22 mouse cellular contexts compared by ENCODE assay signal in genomic region chr4:95877436-95877835, GRCm38 (mm10).
DNase-seq lines count a peak whose midpoint lies in the region; ATAC-seq and TF ChIP-seq lines count a peak whose summit lies in the region.
"Had no signal": no experiment of that assay in that cellular context is flagged by ENCODE, and none has a peak within 500 bp of the region (broad histone marks: within the 10 kb centered on the region; RNA-seq: fewer than 3 reads in every experiment).

No protein-coding gene starts in this region.

- no peak overlapping the region for H3K27ac ChIP-seq in intestine, embryonic 16.5 days (ENCODE audit: low read length)
- no peak overlapping the region for H3K27ac ChIP-seq in intestine, postnatal 0 days (ENCODE audit: low read depth, low read length)
- H3K27ac ChIP-seq in lung, postnatal 0 days (ENCODE audit: low read length) = no peak overlapping the region
- H3K27ac ChIP-seq: embryonic facial prominence, embryonic 15.5 days; forebrain, embryonic 10.5 days; heart, adult 2 months; hindbrain, embryonic 12.5 days had no signal

- H3K9ac ChIP-seq in intestine, embryonic 16.5 days (ENCODE audit: low read depth, low read length) = no peak overlapping the region
- H3K9ac ChIP-seq in intestine, postnatal 0 days (ENCODE audit: low read depth, low read length) = no peak overlapping the region
- no peak overlapping the region for H3K9ac ChIP-seq in lung, postnatal 0 days (replicated peaks; ENCODE audit: low read depth)
- H3K9ac ChIP-seq: embryonic facial prominence, embryonic 15.5 days; hindbrain, embryonic 12.5 days had no signal

- H3K4me3 ChIP-seq in intestine, embryonic 16.5 days (ENCODE audit: low read length) = no peak overlapping the region
- H3K4me3 ChIP-seq in intestine, postnatal 0 days (ENCODE audit: low read depth, low read length) = no peak overlapping the region
- no peak overlapping the region for H3K4me3 ChIP-seq in lung, postnatal 0 days (ENCODE audit: low read depth, low read length)
- H3K4me3 ChIP-seq: embryonic facial prominence, embryonic 15.5 days; erythroblast, embryonic 14.5 days; forebrain, embryonic 10.5 days; heart, adult 2 months; hindbrain, embryonic 12.5 days had no signal

- 70% methylated on average over 4 of the region's 4 CpGs for WGBS in intestine, embryonic 16.5 days
- WGBS in intestine, postnatal 0 days = 39% methylated on average over 4 of the region's 4 CpGs
- 43% methylated on average over 4 of the region's 4 CpGs for WGBS in lung, postnatal 0 days

- peak; percentile 36; the same call in 1 of the 2 replicates for ATAC-seq in intestine, embryonic 16.5 days
- ATAC-seq in intestine, postnatal 0 days = no peak
- ATAC-seq in lung, postnatal 0 days = no peak
- ATAC-seq in frontal cortex, adult (ENCODE audit: low TSS enrichment) = no peak
- ATAC-seq: forebrain, embryonic 14.5 days; hindbrain, embryonic 16.5 days; inflammation-experienced regulatory T-cells, adult 6 months had no signal

- no peak overlapping the region for H3K4me2 ChIP-seq in intestine, embryonic 16.5 days (ENCODE audit: low read depth, low read length)
- no peak overlapping the region for H3K4me2 ChIP-seq in intestine, postnatal 0 days (replicated peaks; ENCODE audit: low read depth)
- no peak overlapping the region for H3K4me2 ChIP-seq in lung, postnatal 0 days (replicated peaks; ENCODE audit: low read depth, low read length)
- H3K4me2 ChIP-seq: embryonic facial prominence, embryonic 15.5 days; hindbrain, embryonic 12.5 days had no signal

- no peak for TF ChIP-seq EP300 in lung, postnatal 0 days (IDR thresholded peaks at IDR 0.05)

- H3K27me3 ChIP-seq in intestine, embryonic 16.5 days (replicated peaks; ENCODE audit: control insufficient read depth, insufficient read depth, low read length) = no peaks in the 10 kb centered on the region
- no peaks in the 10 kb centered on the region for H3K27me3 ChIP-seq in intestine, postnatal 0 days (replicated peaks; ENCODE audit: control insufficient read depth, insufficient read depth, low read length)
- H3K27me3 ChIP-seq in lung, postnatal 0 days (replicated peaks; ENCODE audit: insufficient read depth, low read length) = no peaks in the 10 kb centered on the region
- H3K27me3 ChIP-seq: embryonic facial prominence, embryonic 15.5 days; hindbrain, embryonic 12.5 days had no signal

- H3K36me3 ChIP-seq in intestine, embryonic 16.5 days (ENCODE audit: control insufficient read depth, insufficient read depth, low read length) = no peaks in the 10 kb centered on the region
- H3K36me3 ChIP-seq in intestine, postnatal 0 days (ENCODE audit: control insufficient read depth, insufficient read depth) = no peaks in the 10 kb centered on the region
- no peaks in the 10 kb centered on the region for H3K36me3 ChIP-seq in lung, postnatal 0 days (ENCODE audit: insufficient read depth, low read length)
- H3K36me3 ChIP-seq: embryonic facial prominence, embryonic 15.5 days; forebrain, embryonic 10.5 days; hindbrain, embryonic 12.5 days had no signal

- no peaks in the 10 kb centered on the region for H3K9me3 ChIP-seq in intestine, embryonic 16.5 days (ENCODE audit: control insufficient read depth, low read length)
- H3K9me3 ChIP-seq in intestine, postnatal 0 days (ENCODE audit: control insufficient read depth) = no peaks in the 10 kb centered on the region
- no peaks in the 10 kb centered on the region for H3K9me3 ChIP-seq in lung, postnatal 0 days (ENCODE audit: low read length)
- H3K9me3 ChIP-seq: embryonic facial prominence, embryonic 15.5 days; forebrain, embryonic 10.5 days; hindbrain, embryonic 12.5 days had no signal

- no peak for TF ChIP-seq CTCF in intestine, postnatal 0 days (IDR thresholded peaks at IDR 0.05; ENCODE audit: low read depth)
- TF ChIP-seq CTCF in lung, postnatal 0 days (IDR thresholded peaks at IDR 0.05) = no peak

- peak; percentile 23 for DNase-seq in lung, postnatal 0 days (ENCODE audit: low spot score)
- DNase-seq in lung, postnatal 10 days = no peak
- peak; percentile 76 for DNase-seq in adrenal gland, postnatal 14 days
- DNase-seq in right cerebral cortex, postnatal 25 days = no peak
- DNase-seq: cerebellum, adult 2 months; cerebellum, postnatal 10 days; embryo, embryonic 11 days; gastrocnemius, postnatal 10 days; heart, adult 2 months; heart, postnatal 10 days; heart, postnatal 4 days; kidney, adult 18-20 months had no signal

- no peaks in the 10 kb centered on the region for H3K4me1 ChIP-seq in intestine, embryonic 16.5 days (ENCODE audit: control insufficient read depth, insufficient read depth, low read length)
- no peaks in the 10 kb centered on the region for H3K4me1 ChIP-seq in intestine, postnatal 0 days (replicated peaks; ENCODE audit: control insufficient read depth, insufficient read depth, low read length)
- no peaks in the 10 kb centered on the region for H3K4me1 ChIP-seq in lung, postnatal 0 days (ENCODE audit: insufficient read depth, low read depth, low read length)
- H3K4me1 ChIP-seq: hindbrain, embryonic 12.5 days had no signal

Comparison
In these comparisons a context has a peak if more than half of its experiments do, and no peak if none do; other contexts are left out.
1. DNase-seq: peak in lung, postnatal 0 days (single experiment) and adrenal gland, postnatal 14 days (single experiment); none in lung, postnatal 10 days (single experiment) and right cerebral cortex, postnatal 25 days (single experiment).